Mouse (Mus musculus) neutrophil, adult 5-6 weeks (primary cell): ENCODE data around the gene Crybg2. TPM values are rescaled to one million over a fixed set of nuclear protein-coding genes. Genes with fewer than 3 reads are reported as not detected.

ENCODE experiments used
- ATAC-seq: fragments of 151-379, 151-347 bp; 2 replicates; pipeline ENCODE4 v1.8.0; 2017; ENCODE audit warnings: mild to moderate bottlenecking, moderate TSS enrichment; ENCODE audit not compliant: insufficient number of reproducible peaks, poor library complexity, low FRiP score, severe bottlenecking; ENCODE audit errors: extremely low read depth
- total RNA-seq: library from RNA; stranded (forward); fragments of 200-1000 nt; gene quantifications from 2 replicates; pipeline ENCODE4 v1.2.3, GENCODE M21; 2017

The Crybg2 gene
- total RNA-seq, 1 experiment from 2014 or later: 4.2 TPM

- no peak for ATAC-seq
Measured at GRCm38 (mm10) chr4:134115215-134116144, 54.9 kb downstream of the Crybg2 start.

GRCm38 (mm10) chr4:134116501-134116900 is 55.9 kb downstream of the Crybg2 start:
- no peak for ATAC-seq

- peak; percentile 77 for ATAC-seq
Measured at GRCm38 (mm10) chr4:134117012-134117411, 56.4 kb downstream of the Crybg2 start.

- peak; percentile 18; the same call in 1 of the 2 replicates for ATAC-seq
Measured at GRCm38 (mm10) chr4:134118126-134118800, 57.6 kb downstream of the Crybg2 start.

GRCm38 (mm10) chr4:134119042-134119441 is 58.4 kb downstream of the Crybg2 start:
- ATAC-seq: no peak

GRCm38 (mm10) chr4:134119644-134120043 is 59.0 kb downstream of the Crybg2 start:
- no peak for ATAC-seq

- ATAC-seq: no peak
Measured at GRCm38 (mm10) chr4:134120192-134120805, 59.7 kb downstream of the Crybg2 start.

- no peak for ATAC-seq
Measured at GRCm38 (mm10) chr4:134120916-134121315, 60.3 kb downstream of the Crybg2 start.

GRCm38 (mm10) chr4:134121571-134121970 is 61.0 kb downstream of the Crybg2 start:
- peak; percentile 22; the same call in 1 of the 2 replicates for ATAC-seq

- no peak for ATAC-seq
Measured at GRCm38 (mm10) chr4:134122281-134122680, 61.7 kb downstream of the Crybg2 start.

GRCm38 (mm10) chr4:134123147-134123546 is 62.5 kb downstream of the Crybg2 start:
- no peak for ATAC-seq

- peak; percentile 43; the same call in 1 of the 2 replicates for ATAC-seq
Measured at GRCm38 (mm10) chr4:134123680-134124551, 63.3 kb downstream of the Crybg2 start.

- no peak for ATAC-seq
Measured at GRCm38 (mm10) chr4:134125383-134126060, 64.9 kb downstream of the Crybg2 start.

- no peak for ATAC-seq
Measured at GRCm38 (mm10) chr4:134126300-134127120, 65.9 kb downstream of the Crybg2 start.

- ATAC-seq: no peak
Measured at GRCm38 (mm10) chr4:134127121-134127455, 66.5 kb downstream of the Crybg2 start.

GRCm38 (mm10) chr4:134127793-134128192 is 67.2 kb downstream of the Crybg2 start:
- no peak for ATAC-seq

GRCm38 (mm10) chr4:134128221-134128982 is 67.8 kb downstream of the Crybg2 start, which contains the start of gene Sh3bgrl3:
TSS of gene Sh3bgrl3 (minus strand) at chr4:134128789.
- ATAC-seq: peak; percentile 69
